Mouse (Mus musculus) CH12.LX (cell line): ENCODE data around the gene Fgd2. TPM values are rescaled to one million over a fixed set of nuclear protein-coding genes. Genes with fewer than 3 reads are reported as not detected.

Experiments
- DNase-seq: peaks from one replicate; pipeline ENCODE4 v3.0.0-alpha.2; 2013; ENCODE audit errors: extremely low read depth
- H3K27ac ChIP-seq: 2 replicates; pipeline ENCODE4 v1.5.1; 2012; ENCODE audit warnings: low read depth, mild to moderate bottlenecking, control low read depth, moderate library complexity; ENCODE audit not compliant: insufficient read depth
- H3K27me3 ChIP-seq: replicated peaks from 2 replicates; pipeline ENCODE3; 2012; ENCODE audit warnings: inconsistent platforms
- H3K36me3 ChIP-seq, 2 experiments: replicated peaks in 1 of 2; 2 replicates each; pipeline versions ENCODE3 to v1.6.1; 2012; ENCODE audit warnings: inconsistent platforms in 1 of 2, low read length in 1 of 2, mild to moderate bottlenecking in 1 of 2, mixed read lengths in 1 of 2, moderate library complexity in 1 of 2; ENCODE audit not compliant: control insufficient read depth in 1 of 2, insufficient read depth in 1 of 2
- H3K4me1 ChIP-seq, 2 experiments: 2 replicates each; pipeline ENCODE4 v1.6.1; 2012; ENCODE audit warnings: inconsistent platforms in 1 of 2, moderate library complexity in 1 of 2; ENCODE audit not compliant: insufficient read depth in 2 of 2, control insufficient read depth in 1 of 2
- H3K4me2 ChIP-seq: 2 replicates; pipeline ENCODE4 v1.6.1; 2012; ENCODE audit warnings: low read depth, mild to moderate bottlenecking, control low read depth; ENCODE audit not compliant: poor library complexity, insufficient read depth, severe bottlenecking
- H3K4me3 ChIP-seq, 3 experiments: fragments of 150-350 bp in 1 of 3; sonication (generic) in 1 of 3; replicated peaks in 1 of 3; 2 replicates each; pipeline versions ENCODE3 to v1.5.1; 2011 to 2012; ENCODE audit warnings: low read depth in 2 of 3, low read length in 2 of 3, mild to moderate bottlenecking in 2 of 3, moderate library complexity in 2 of 3, control low read depth in 1 of 3, improper control_type of control experiment in 1 of 3, inconsistent platforms in 1 of 3, mixed read lengths in 1 of 3; ENCODE audit not compliant: poor library complexity in 1 of 3
- H3K79me2 ChIP-seq: replicated peaks from 2 replicates; pipeline ENCODE4 v1.6.1; 2012; ENCODE audit warnings: mild to moderate bottlenecking, moderate library complexity; ENCODE audit not compliant: control insufficient read depth, poor library complexity, insufficient read depth, severe bottlenecking; ENCODE audit errors: extremely low read depth
- H3K9ac ChIP-seq: 2 replicates; pipeline ENCODE4 v1.6.1; 2012; ENCODE audit warnings: low read depth, mild to moderate bottlenecking, control low read depth, moderate library complexity; ENCODE audit not compliant: insufficient read depth
- H3K9me3 ChIP-seq: replicated peaks from 2 replicates; pipeline ENCODE3; 2012; ENCODE audit warnings: low read length, inconsistent platforms, mixed read lengths
- BHLHE40 ChIP-seq: IDR thresholded peaks from 2 replicates; pipeline ENCODE4 v1.6.1; 2011; ENCODE audit warnings: mild to moderate bottlenecking, low read depth, low read length, improper control_type of control experiment
- CHD1 ChIP-seq: IDR thresholded peaks from 2 replicates; pipeline ENCODE4 v1.6.1; 2012; ENCODE audit warnings: low read depth, low read length, improper control_type of control experiment, inconsistent platforms
- CHD2 ChIP-seq: IDR thresholded peaks from 2 replicates; pipeline ENCODE4 v1.6.1; 2011; ENCODE audit warnings: low read length, improper control_type of control experiment
- CTCF ChIP-seq, 2 experiments: IDR thresholded peaks in 1 of 2; conservative IDR thresholded peaks in 1 of 2; 2 replicates each; pipeline ENCODE4 v1.5.1; 2011 to 2012; ENCODE audit warnings: low read depth in 2 of 2, low read length in 2 of 2, improper control_type of control experiment in 1 of 2, inconsistent platforms in 1 of 2, mild to moderate bottlenecking in 1 of 2, moderate library complexity in 1 of 2
- E2F4 ChIP-seq: IDR thresholded peaks from 2 replicates; pipeline ENCODE4 v1.6.1; 2011; ENCODE audit warnings: low read depth, low read length, improper control_type of control experiment; ENCODE audit not compliant: insufficient replicate concordance
- EP300 ChIP-seq: IDR thresholded peaks from 2 replicates; pipeline ENCODE4 v1.6.1; 2011; ENCODE audit warnings: low read length, improper control_type of control experiment
- ETS1 ChIP-seq: conservative IDR thresholded peaks from 2 replicates; pipeline ENCODE4 v1.6.1; 2012; ENCODE audit warnings: low read depth, mild to moderate bottlenecking, inconsistent platforms, low read length, improper control_type of control experiment, moderate library complexity
- GABPA ChIP-seq: IDR thresholded peaks from 2 replicates; pipeline ENCODE4 v1.6.1; 2012; ENCODE audit warnings: low read depth, low read length, improper control_type of control experiment, inconsistent platforms; ENCODE audit not compliant: insufficient replicate concordance
- HCFC1 ChIP-seq: IDR thresholded peaks from 2 replicates; pipeline ENCODE4 v1.6.1; 2012; ENCODE audit warnings: low read depth, mild to moderate bottlenecking, inconsistent platforms, low read length, improper control_type of control experiment
- IRF4 ChIP-seq: IDR thresholded peaks from 2 replicates; pipeline ENCODE4 v1.6.1; 2014; ENCODE audit warnings: low read depth, mild to moderate bottlenecking, inconsistent platforms, low read length, improper control_type of control experiment
- JUN ChIP-seq: IDR thresholded peaks from 2 replicates; pipeline ENCODE4 v1.6.1; 2011; ENCODE audit warnings: low read depth, mild to moderate bottlenecking, low read length, improper control_type of control experiment, moderate library complexity; ENCODE audit not compliant: insufficient read depth
- JUND ChIP-seq: conservative IDR thresholded peaks from 2 replicates; pipeline ENCODE4 v1.6.1; 2011; ENCODE audit warnings: low read depth, low read length, improper control_type of control experiment
- KAT2A ChIP-seq: IDR thresholded peaks from 2 replicates; pipeline ENCODE4 v1.6.1; 2012; ENCODE audit warnings: low read length, improper control_type of control experiment, inconsistent platforms; ENCODE audit not compliant: insufficient replicate concordance
- MAFK ChIP-seq: IDR thresholded peaks from 2 replicates; pipeline ENCODE4 v1.6.1; 2011; ENCODE audit warnings: low read length, improper control_type of control experiment; ENCODE audit not compliant: insufficient replicate concordance
- MAX ChIP-seq: IDR thresholded peaks from 2 replicates; pipeline ENCODE4 v1.6.1; 2011; ENCODE audit warnings: low read length, improper control_type of control experiment
- MEF2A ChIP-seq: IDR thresholded peaks from 2 replicates; pipeline ENCODE4 v1.6.1; 2014; ENCODE audit warnings: low read depth, mild to moderate bottlenecking, inconsistent platforms, low read length, improper control_type of control experiment, borderline replicate concordance
- MXI1 ChIP-seq: IDR thresholded peaks from 2 replicates; pipeline ENCODE4 v1.6.1; 2011; ENCODE audit warnings: mild to moderate bottlenecking, low read depth, low read length, improper control_type of control experiment
- MYC ChIP-seq: IDR thresholded peaks from 2 replicates; pipeline ENCODE4 v1.6.1; 2011; ENCODE audit warnings: low read depth, mild to moderate bottlenecking, improper control_type of control experiment, low read length
- PAX5 ChIP-seq: IDR thresholded peaks from 2 replicates; pipeline ENCODE4 v1.6.1; 2012; ENCODE audit warnings: low read length, inconsistent platforms, mixed read lengths
- RAD21 ChIP-seq: IDR thresholded peaks from 2 replicates; pipeline ENCODE4 v1.6.1; 2011; ENCODE audit warnings: low read depth, mild to moderate bottlenecking, low read length, improper control_type of control experiment, moderate library complexity
- RCOR1 ChIP-seq: conservative IDR thresholded peaks from 2 replicates; pipeline ENCODE4 v1.6.1; 2012; ENCODE audit warnings: low read depth, mild to moderate bottlenecking, inconsistent platforms, low read length, improper control_type of control experiment
- SIN3A ChIP-seq: IDR thresholded peaks from 2 replicates; pipeline ENCODE4 v1.6.1; 2012; ENCODE audit warnings: low read length, improper control_type of control experiment, inconsistent platforms
- TBP ChIP-seq: conservative IDR thresholded peaks from 2 replicates; pipeline ENCODE4 v1.6.1; 2011; ENCODE audit warnings: low read depth, low read length, improper control_type of control experiment
- TCF12 ChIP-seq: IDR thresholded peaks from 2 replicates; pipeline ENCODE4 v1.6.1; 2014; ENCODE audit warnings: low read depth, mild to moderate bottlenecking, inconsistent platforms, low read length, improper control_type of control experiment
- UBTF ChIP-seq: IDR thresholded peaks from 2 replicates; pipeline ENCODE4 v1.6.1; 2012; ENCODE audit warnings: low read depth, mild to moderate bottlenecking, inconsistent platforms, low read length, improper control_type of control experiment, moderate library complexity
- USF1 ChIP-seq: IDR thresholded peaks from 2 replicates; pipeline ENCODE4 v1.6.1; 2014; ENCODE audit warnings: low read depth, mild to moderate bottlenecking, inconsistent platforms, low read length, improper control_type of control experiment
- USF2 ChIP-seq: conservative IDR thresholded peaks from 2 replicates; pipeline ENCODE4 v1.6.1; 2011; ENCODE audit warnings: low read depth, low read length, improper control_type of control experiment
- ZMIZ1 ChIP-seq: IDR thresholded peaks from 2 replicates; pipeline ENCODE4 v1.6.1; 2012; ENCODE audit warnings: low read depth, mild to moderate bottlenecking, inconsistent platforms, low read length, improper control_type of control experiment
- dilution Hi-C: fragments of 300-500 bp; cut with MboI; formaldehyde crosslinking; loops from 2 replicates; pipeline ENCODE4 v1.14.3; 2020; ENCODE audit warnings: low sequenced_read_pairs; ENCODE audit not compliant: extremely low pct_unique_long_range_greater_than_20kb, extremely low pct_ligation_motif_present
- in situ Hi-C: fragments of 300-500 bp; cut with MboI; formaldehyde crosslinking; loops from 3 replicates; pipeline ENCODE4 v1.14.3; 2019; ENCODE audit warnings: low sequenced_read_pairs, low pct_ligation_motif_present, low pct_unique_long_range_greater_than_20kb, mixed read lengths
- polyA plus RNA-seq: library from polyadenylated mRNA; unstranded; fragments of >175 nt; gene quantifications from 2 replicates; pipeline ENCODE4 v1.2.1, GENCODE M21; 2012; ENCODE audit warnings: low read depth; ENCODE audit not compliant: insufficient read length
- total RNA-seq, 2 experiments: library from RNA; depleted of rRNA; stranded (reverse); fragments of 300-350 nt in 1 of 2; fragments of >200 nt in 1 of 2; gene quantifications; 2 replicates each; pipeline ENCODE4 v1.2.3; 2012 to 2014

Gene Fgd2
- total and polyA plus RNA-seq, 3 experiments = 41.7 to 54.4 (median 48.3) TPM

DNA sequence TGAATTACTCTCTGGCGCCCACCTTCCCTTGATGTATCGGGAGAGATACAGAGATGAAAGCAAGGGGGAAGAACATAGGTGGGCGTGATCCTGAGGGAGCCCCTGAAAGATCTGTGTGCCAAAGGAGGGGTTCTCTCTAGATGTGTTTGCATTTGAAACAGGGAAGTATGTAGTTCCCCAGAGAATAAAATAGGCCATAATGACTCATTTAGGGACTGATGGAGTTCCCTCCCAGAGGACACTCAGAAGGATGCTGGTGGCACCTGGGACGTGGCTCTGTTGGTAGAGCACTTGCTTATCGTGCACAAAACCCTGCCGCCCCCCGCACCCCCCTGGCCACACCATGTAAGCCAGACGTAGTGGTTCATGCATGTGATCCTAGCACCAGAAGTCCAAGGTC, 2.4 kb downstream of the Fgd2 start (continued):
- TF ChIP-seq CHD1 (0 out of 2 replicates have a peak, but pooled peaks have one; percentile 6), PAX5 (no peak), MXI1 (peak; percentile 35; the same call in 1 of the 2 replicates), UBTF (no peak), SIN3A (peak; percentile 80), E2F4 (no peak), CTCF (conservative IDR thresholded peaks at IDR 0.05 in 1 of 2, IDR thresholded peaks at IDR 0.05 in 1 of 2; ENCODE audit: low read depth in 2 of 2, low read length in 2 of 2) (no peak), HCFC1 (no peak), MYC (peak; percentile 36; the same call in 1 of the 2 replicates), ZMIZ1 (no peak), CHD2 (peak; percentile 24; the same call in 1 of the 2 replicates), KAT2A (0 out of 2 replicates have a peak, but pooled peaks have one; percentile 18), TBP (no peak), MEF2A (peak; percentile 48; the same call in 1 of the 2 replicates), JUN (peak; percentile 73), BHLHE40 (peak; percentile 58), RCOR1 (no peak; the same call in 1 of the 2 replicates), JUND (peak; percentile 93), USF1 (no peak), MAX (no peak), EP300 (peak; percentile 93)

DNA sequence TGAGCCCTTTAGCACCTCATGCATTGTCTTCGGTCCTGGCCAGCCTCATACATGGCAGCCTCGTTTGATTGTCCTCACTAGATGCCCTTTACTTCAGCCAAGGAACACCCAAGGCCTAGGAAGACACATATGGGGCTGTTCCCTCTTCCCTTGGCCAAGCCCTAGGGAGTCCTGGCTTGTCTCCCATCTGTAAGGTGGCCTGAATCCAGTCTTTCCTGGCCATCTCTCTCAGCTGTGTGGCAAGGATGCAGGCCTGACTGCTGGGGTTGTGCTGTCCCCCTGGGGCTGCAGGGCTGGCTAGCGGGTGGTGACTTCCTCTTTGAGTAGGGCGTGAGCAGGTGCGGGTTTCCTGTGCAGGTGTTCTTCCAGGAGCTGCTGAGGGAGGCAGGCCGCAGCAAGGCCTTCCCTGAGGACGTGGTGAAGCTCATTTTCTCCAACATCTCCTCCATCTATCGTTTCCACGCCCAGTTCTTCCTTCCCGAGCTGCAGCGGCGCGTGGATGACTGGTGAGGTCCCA, 4.4 kb downstream of the Fgd2 start:
- H3K36me3 ChIP-seq = peaks cover 41 to 62% of the 10 kb centered on the region in 2 experiments
- H3K4me3 ChIP-seq = peak overlapping the region in 1 of 3 experiments; percentile 7
- no peak for DNase-seq
- dilution Hi-C loops = no loop called here
- in situ Hi-C loops = loop anchor here (5.0 kb wide), 2 partner anchors 103 to 188 kb away; partner anchors contain the start of gene Ppil1
- peaks cover 4% of the 10 kb centered on the region; the same call in 1 of the 2 replicates for H3K79me2 ChIP-seq
- no peaks in the 10 kb centered on the region for H3K27me3 ChIP-seq
- TF ChIP-seq ZMIZ1 (no peak), RCOR1 (no peak), IRF4 (peak; percentile 13; the same call in 1 of the 2 replicates), RAD21 (no peak), MYC (0 out of 2 replicates have a peak, but pooled peaks have one; percentile 26), EP300 (peak; percentile 74), TCF12 (peak; percentile 79), CTCF (conservative IDR thresholded peaks at IDR 0.05 in 1 of 2, IDR thresholded peaks at IDR 0.05 in 1 of 2; ENCODE audit: low read depth in 2 of 2, low read length in 2 of 2) (no peak), MAFK (no peak), USF2 (no peak), ETS1 (peak; percentile 34), CHD1 (no peak), BHLHE40 (peak; percentile 62), GABPA (no peak), SIN3A (peak; percentile 32; the same call in 1 of the 2 replicates), CHD2 (peak; percentile 18; the same call in 1 of the 2 replicates)
- peaks cover 27 to 51% of the 10 kb centered on the region in 2 experiments for H3K4me1 ChIP-seq
- no peaks in the 10 kb centered on the region for H3K9me3 ChIP-seq
- H3K4me2 ChIP-seq = no peak overlapping the region
- 0 out of 2 replicates have a peak overlapping the region, but pooled peaks have one; percentile 3 for H3K27ac ChIP-seq
- no peak overlapping the region for H3K9ac ChIP-seq
